Mouse (Mus musculus): ENCODE results near the gene Ugt2a1.
"Not testable (repeated sequence)": the region's sequence is repeated elsewhere in the genome, so short reads cannot be mapped to it uniquely, and the experiment has no call there.

The Ugt2a1 gene

DNA sequence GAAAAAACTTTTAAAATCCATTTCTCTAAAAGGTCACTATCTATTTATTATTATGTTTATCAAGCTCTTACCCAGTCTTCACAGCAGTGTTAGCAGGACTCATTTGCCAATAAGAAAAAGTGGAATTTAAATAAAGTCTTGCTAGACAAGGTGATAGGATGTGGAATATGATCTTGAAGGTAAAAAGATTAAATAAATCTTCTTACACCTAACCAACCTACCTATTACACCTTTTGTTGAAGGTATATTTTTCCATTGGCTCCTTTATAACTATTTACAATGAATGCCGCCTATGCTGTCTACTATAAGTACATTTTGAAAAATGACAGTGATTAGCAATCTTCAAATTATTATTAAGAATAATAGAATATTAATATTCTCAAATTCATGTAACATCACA, at the start of gene Ugt2a1:
Ugt2a1 (minus strand) TSS at position 101 of the 400 bp plus-strand sequence.
- no peak for DNase-seq

DNA sequence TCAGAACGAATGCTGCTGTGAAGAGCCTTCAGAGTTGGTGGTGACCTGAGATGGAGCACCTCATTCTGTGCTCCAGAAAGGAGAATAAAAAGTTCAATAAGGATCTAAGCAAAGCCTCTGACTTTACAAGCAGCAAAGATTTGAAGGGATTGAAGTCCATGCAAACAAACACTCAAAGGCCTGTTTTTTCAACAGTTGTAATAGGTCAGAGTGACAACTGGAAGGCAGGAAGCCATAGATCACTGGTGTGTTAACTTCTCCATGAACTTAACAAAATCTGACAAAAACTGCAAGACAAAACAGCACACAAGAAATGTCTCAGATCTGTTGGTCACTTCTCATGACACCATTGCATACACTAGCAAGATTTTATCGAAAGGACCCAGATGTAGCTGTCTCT, 47.4 kb upstream of the Ugt2a1 start, which contains the start of gene Sult1b1:
Sult1b1 (minus strand) TSS at position 85 of the 400 bp plus-strand sequence.
- no peak for DNase-seq

GRCm38 (mm10) chr5:87535994-87536644, 45.4 kb upstream of the Ugt2a1 start:
- no peak for DNase-seq

- DNase-seq, result no peak
Measured at GRCm38 (mm10) chr5:87532288-87532687, 41.6 kb upstream of the Ugt2a1 start.

DNA sequence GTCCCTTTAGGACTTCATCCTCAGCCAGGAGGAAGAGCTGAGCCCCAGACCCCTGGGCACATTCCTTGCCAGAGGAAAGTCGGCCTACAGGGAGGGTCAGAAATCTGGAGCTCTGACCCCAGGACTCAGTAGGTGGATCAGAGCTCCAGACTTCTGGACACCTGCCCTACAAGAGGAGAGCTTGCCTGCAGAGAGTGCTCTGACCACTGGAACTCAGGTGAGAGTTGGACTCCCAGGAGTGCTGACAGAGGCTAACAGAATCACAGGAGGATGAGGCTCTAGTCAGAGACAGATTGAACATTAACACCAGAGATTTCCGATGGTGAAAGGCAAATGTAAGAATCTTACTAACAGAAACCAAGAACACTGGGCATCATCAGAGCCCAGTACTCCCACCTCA, 32.9 kb upstream of the Ugt2a1 start:
- not testable (repeated sequence) for DNase-seq

- DNase-seq, result no peak
Measured at GRCm38 (mm10) chr5:87505776-87506458, 15.2 kb upstream of the Ugt2a1 start.

DNA sequence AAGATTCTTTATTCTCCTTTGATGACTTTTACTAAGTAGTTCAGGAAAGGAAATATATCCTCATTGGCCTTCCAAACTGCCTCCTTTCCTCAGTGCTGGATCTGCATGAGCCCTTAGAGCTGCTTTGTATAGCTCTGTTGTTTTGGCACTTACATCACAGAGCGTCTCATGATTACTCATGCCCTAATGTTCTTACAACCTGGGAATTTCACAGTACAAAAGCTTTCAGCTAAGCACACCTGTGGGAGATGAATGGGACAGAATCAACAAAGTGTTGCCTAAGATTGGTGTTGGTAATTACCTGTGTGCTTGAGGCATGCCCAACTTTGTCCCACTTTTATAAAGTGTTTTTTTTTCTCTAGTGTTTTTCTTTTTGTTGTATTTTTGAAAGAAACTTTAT, 12.0 kb upstream of the Ugt2a1 start:
- no peak for DNase-seq

DNA sequence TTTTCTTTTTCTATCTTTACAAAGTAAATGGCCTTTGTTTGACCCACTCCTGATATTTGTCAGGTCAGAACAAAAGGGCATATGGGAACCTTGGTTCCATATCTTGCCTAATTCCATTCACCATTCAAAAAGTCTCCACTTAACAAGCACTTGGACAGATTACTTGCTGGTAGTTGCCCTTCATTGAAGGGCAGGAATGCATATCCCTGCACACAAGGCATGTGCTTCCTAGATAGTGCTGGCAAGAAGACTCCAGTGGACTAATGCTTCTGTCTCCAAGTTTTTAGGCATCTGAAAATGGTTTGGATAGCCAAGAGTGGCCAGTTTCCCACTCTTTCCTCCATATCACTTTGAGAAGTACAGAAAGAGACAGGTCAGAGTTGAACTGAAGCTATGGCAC, 8.7 kb upstream of the Ugt2a1 start:
- no peak for DNase-seq

DNA sequence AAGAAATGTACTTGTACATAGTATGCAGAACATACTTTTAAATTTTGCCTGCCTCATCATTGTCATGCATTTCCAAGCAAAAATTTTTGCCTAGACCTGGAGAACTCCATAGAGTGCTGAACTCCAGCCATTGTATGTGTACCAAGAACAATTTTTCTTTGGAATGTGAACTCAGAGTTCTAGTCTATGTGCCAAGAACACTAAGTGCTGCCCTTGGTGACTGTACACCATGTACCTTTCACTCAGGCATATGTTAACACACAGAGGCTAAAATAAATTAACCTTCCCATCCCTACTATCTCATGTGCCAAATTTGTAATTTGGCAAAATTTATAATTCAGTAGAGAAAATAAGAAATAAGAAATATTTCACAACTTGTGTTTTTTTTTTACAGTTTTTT, 8.3 kb upstream of the Ugt2a1 start:
- no peak for DNase-seq

GRCm38 (mm10) chr5:87486706-87487105, 4.0 kb downstream of the Ugt2a1 start, which contains the start of gene Gm43638:
Gene Gm43638 (minus strand): TSS chr5:87486806.
- DNase-seq, result not testable (repeated sequence)

DNA sequence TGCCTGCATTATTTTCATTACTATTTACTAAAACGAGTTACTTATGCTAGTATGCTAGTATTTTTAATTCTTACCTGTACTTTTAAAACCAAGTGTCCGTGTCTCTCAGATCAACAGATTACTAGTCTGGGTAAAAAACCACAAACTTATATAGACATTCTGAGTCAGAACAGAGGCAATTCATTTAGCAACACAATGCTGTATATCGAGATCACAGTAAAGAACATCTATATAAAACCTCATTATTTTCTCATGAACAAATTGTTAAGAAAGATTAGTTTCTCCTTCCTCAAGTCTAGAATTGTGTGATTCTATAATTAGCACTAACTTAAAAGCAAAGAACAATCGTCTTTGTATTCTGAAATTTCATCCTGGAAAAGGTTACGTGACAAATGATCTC, 8.5 kb downstream of the Ugt2a1 start, which contains the start of gene Ugt2a2:
Ugt2a2 (minus strand) TSS at position 101 of the 400 bp plus-strand sequence.
- no peak for DNase-seq

GRCm38 (mm10) chr5:87458810-87459209, 31.9 kb downstream of the Ugt2a1 start:
- DNase-seq, result no peak

DNA sequence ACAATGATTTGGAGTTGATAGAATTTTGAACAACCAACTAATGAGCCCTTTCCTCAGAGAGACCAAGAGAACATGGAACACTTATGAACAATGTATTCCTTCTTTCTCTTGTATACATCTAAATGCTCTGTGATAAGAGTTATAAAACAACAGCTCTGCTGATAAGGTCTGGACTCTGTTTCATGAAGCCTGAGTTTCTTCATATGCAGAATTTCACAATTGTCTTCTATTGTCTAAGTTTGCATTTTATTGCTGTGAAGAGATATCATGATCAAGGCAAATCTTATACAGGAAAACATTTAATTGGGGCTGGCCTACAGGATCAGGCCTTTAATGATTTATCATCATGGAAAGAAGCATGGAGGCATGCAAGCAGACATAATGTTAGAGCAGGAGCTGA, 33.0 kb downstream of the Ugt2a1 start:
- no peak for DNase-seq

DNA sequence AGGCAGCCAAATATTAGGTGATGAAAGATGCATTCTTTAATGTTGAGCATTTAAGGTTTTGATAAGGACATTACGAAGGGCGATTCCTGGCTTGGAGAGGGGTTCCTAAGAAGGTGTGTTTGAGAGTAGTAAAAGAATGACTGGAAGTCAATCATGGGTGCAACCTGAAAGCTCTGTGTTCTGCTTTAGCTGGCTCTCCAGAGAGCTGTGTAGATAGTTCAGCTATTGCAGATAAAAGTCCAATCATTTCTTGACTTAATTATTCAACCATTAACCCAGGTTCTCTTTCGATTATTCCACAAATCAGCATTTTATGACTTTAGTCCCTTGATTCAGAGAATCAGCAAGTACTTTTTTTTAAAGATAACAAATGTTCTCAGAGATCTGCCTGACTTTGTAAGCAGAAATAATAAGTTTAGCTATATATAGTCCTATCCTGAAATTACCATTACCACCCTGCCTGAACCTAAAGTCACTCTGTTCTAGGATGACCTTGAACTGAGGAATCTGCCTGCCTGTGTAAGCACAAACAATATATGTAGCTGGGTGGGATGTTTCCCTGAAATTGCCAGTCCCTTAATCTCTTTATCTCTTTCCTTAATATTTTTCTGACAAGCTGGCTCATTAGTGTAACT, 34.3 kb downstream of the Ugt2a1 start:
- DNase-seq, result no peak

DNA sequence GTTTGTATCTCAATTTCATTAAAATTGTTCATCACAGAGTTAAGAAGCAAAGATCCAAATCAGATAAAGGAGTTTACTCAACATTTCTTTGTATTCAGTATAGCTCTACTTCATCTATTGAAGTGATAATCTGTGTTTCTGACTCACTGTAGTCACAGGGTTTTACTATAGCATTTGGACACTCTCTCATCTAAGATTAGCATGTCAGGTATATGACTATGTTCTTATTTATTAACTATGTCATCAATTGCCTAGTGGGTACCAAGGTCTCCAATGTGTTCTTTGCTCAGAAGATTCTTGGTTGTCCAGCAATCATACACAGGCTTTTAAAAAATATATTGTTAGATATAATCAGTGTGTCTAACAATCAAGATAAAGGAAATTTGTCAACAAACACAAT, 35.2 kb downstream of the Ugt2a1 start:
- no peak for DNase-seq

DNA sequence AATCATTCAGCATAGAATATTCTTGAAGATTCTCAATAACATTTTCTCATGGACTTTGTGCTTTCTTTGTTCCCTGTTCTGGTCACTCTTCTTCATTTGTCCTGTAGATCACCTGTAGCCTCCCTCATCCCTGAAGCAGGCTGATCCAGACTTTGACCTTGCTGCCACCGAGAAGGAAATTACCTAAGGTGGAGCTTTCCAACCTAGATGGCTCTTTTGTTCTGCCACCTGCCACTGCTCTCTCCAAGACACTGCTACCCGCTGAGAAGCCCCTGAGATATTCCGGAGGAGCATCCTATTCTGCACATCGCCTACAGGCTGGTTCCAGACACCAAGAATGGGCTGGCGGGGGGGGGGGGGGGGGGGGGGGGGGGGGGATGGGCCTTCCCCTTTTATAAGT, 38.2 kb downstream of the Ugt2a1 start:
- not testable (repeated sequence) for DNase-seq

- DNase-seq, result no peak
Measured at GRCm38 (mm10) chr5:87436264-87436663, 54.4 kb downstream of the Ugt2a1 start.

DNA sequence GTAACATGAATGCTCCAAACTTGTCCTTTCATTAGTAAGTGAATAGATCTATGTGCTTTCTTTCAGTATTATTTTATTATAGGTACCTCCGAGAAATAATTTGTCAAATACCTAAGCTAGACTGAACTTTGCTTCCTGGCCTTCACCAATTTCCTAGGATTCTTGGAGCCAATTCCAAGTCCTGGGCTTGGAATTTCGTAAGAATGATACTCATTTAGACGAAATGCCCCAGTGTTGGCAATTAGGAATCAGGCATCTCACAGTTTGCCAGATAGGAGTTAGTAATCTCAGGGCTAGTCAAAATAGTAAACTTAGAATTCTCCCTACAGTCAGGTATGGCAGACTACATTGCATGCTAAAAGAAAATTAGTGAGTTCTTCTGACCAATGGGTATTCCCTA, 65.0 kb downstream of the Ugt2a1 start:
- DNase-seq, result no peak

DNA sequence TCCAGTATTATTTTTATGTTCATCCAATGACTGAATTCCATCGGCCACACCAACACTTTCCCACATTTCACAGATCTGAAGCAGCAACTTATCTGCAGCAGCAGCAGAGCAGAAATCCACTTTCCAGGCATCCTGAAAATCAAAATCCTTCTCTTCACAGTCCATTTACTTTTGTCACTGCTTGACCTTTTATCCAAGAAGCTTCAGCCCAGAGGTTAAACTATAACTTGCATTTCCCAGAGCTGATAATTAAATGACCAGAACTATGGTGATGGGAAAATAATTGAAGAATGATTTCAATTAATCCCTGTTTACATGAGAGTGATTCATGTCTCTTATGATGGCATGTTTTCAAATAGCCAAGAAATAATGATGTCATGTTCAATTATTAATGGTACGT, 66.6 kb downstream of the Ugt2a1 start, which contains the start of gene Ugt2b38:
Ugt2b38 (minus strand) TSS at position 163 of the 400 bp plus-strand sequence.
- not testable (repeated sequence) for DNase-seq
